Mouse (Mus musculus): ENCODE data around the gene E2f4.

E2f4 gene

DNA sequence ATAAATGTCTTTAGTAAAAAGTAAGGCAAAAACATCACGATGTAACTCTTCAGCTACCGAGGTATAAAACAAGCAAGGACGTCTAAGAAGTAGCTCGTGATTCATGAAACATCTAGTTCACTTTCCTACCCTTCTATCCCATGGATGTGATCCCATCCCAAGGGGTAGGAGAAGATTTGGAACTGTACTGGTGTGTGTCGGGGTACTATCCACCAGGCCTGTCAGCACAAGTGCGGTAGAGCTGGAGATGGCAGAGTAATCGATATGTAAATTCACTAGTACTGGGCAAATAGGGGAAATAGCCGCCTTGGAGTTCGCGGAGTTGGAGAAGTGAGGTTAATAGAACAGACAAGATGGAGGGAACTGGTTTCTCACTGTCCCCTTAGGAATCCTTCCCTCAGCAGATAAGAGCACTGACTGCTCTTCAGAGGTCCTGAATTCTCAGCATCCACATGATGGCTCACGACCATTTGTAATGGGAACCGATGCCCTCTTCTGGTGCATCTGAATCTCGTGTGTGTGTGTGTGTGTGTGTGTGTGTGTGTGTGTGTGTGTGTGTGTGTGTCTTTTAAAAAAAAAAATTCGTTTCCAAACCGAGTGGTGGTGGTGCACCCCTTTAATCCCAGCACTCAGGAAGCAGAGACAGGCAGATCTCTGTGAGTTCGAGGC is 34.1 kb upstream of the E2f4 start:
- POLR2A ChIA-PET = interaction anchor here in 2 of 4 experiments (0.6 to 1.7 kb wide), 7 partner anchors 9 to 92 kb away, joined by 3 to 7 read pairs (median 3); partner anchors contain the start of genes B3gnt9 (in 1 of the 2) and E2f4 (in 1 of the 2)
- CTCF ChIA-PET = interaction anchor here in 1 of 4 experiments (0.9 kb wide), 1 partner anchor 8 kb away, joined by 3 read pairs; no protein-coding TSS in a partner anchor

DNA sequence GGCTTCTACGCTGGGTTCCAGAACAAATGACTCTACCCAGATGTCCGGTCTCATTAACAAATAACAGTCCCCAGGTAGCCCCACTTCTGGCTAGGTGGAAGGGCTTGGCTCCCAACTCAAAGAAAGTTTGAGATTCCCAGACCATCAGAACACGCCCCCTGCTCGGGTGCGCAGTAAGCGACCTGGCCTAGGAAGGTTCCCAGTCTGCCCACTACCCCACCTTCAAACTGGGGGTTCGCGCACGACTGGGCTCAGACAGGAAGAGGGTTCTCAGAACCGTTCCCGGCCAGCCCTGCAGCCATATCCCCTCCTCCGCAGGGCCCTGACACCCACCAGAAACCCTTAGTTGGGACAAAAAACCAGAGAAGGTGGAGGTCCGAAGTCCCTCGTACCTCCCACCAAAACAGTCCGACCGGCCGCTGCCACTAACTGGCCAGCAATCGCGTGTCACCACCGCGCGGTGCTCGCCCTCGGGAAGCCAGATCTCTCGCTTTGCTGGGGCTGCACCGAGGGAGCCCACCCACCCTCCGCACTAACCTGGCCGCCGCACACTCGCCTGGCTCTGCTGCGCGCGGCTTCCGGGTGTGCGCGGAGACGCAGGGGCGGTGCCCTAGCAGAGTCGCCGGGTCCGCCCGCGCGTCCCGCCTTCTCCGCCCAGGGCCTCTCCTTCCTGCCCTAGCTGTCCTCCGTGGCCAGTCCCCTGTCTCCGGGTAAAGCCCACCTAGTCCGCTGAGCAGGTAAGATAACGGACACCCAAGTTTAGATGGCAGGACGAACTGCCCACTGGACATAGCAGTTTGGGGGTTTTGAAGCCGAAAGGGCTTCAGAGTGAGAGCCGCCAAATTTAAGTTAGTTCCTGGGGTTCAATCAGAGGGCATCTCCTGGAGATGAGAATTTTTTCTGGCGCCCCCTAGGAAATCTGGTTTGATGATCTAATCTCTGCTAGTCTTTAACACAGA is 33.2 kb upstream of the E2f4 start, which contains the start of the genes Tradd and Fbxl8:
Tradd (minus strand) TSS at position 586 of the 959 bp plus-strand sequence.
Fbxl8 (plus strand) TSS at position 625 of the 959 bp plus-strand sequence.
- ChIA-PET CTCF (interaction anchor here (0.6 to 2.9 kb wide), 13 partner anchors 9 to 207 kb away, joined by 3 to 14 read pairs (median 3); partner anchors contain the start of genes B3gnt9 (in 2 of the 4) and Tppp3 (in 1 of the 4)), POLR2A (interaction anchor here (0.5 to 2.2 kb wide), 12 partner anchors 9 to 207 kb away, joined by 3 to 6 read pairs (median 4); partner anchors contain the start of genes B3gnt9 (in 3 of the 4), D230025D16Rik (in 1 of the 4), Exoc3l (in 1 of the 4) and Fhod1 (in 1 of the 4))

- POLR2A ChIA-PET = interaction anchor here (0.5 to 2.2 kb wide), 14 partner anchors 9 to 334 kb away, joined by 3 to 6 read pairs (median 4); partner anchors contain the start of genes B3gnt9 (in 3 of the 4), D230025D16Rik (in 1 of the 4), Exoc3l (in 1 of the 4) and Nol3 (in 1 of the 4)
- CTCF ChIA-PET = interaction anchor here (0.5 to 2.9 kb wide), 15 partner anchors 10 to 348 kb away, joined by 3 to 14 read pairs (median 3); partner anchors contain the start of genes B3gnt9 (in 2 of the 4) and Tppp3 (in 1 of the 4)
Measured at GRCm38 (mm10) chr8:105265128-105265527, 32.3 kb upstream of the E2f4 start.

- POLR2A ChIA-PET = interaction anchor here in 1 of 4 experiments (1.1 to 1.7 kb wide), 2 partner anchors 10 to 18 kb away, joined by 3 to 6 read pairs; partner anchors contain the start of gene Nol3
- CTCF ChIA-PET = interaction anchor here (0.6 to 2.9 kb wide), 7 partner anchors 12 to 664 kb away, joined by 3 to 14 read pairs (median 6); partner anchors contain the start of genes B3gnt9 (in 1 of the 4) and Exoc3l (in 1 of the 4)
Measured at GRCm38 (mm10) chr8:105266775-105267174, 30.7 kb upstream of the E2f4 start.

DNA sequence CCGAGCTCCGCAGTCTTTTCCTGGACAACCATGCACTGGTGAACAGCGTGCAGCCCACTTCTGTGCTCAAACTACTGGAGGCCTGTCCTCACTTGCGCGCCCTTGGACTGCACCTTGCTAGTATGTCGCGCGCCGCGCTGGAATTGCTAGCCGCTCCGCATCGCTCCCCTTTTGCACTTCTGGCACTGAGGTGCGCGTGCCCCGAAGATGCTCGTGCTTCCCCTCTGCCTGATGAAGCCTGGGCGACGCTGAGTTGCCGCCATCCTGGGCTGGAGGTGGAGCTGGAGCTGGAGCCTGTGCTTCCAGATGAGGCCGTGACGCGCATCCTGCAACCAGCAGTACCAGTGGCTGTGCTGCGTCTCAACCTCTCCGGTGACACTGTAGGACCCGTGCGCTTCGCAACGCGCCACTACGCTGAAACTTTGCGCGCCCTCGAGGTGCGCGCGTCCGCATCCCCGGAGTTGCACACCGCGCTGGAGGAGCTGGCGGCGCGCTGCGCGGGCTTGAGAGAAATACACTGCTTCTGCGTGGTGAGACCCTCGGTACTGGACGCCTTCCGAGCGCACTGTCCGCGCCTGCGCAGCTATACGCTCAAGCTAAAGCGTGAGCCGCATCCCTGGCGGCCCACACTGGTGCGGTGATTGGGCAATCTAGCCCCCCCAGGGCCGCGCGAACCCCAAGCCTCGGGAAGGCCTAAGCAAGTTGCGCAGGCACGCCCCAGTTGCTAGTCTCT is 29.0 kb upstream of the E2f4 start:
- ChIA-PET CTCF (interaction anchor here (0.5 to 2.6 kb wide), 20 partner anchors 9 to 666 kb away, joined by 3 to 18 read pairs (median 6); partner anchors contain the start of gene B3gnt9 (in 1 of the 4)), POLR2A (interaction anchor here (0.6 to 3.8 kb wide), 28 partner anchors 8 to 133 kb away, joined by 3 to 35 read pairs (median 8); partner anchors contain the start of genes 4931428F04Rik (in 2 of the 4), E2f4 (in 2 of the 4), B3gnt9 (in 1 of the 4) and D230025D16Rik (in 1 of the 4))

DNA sequence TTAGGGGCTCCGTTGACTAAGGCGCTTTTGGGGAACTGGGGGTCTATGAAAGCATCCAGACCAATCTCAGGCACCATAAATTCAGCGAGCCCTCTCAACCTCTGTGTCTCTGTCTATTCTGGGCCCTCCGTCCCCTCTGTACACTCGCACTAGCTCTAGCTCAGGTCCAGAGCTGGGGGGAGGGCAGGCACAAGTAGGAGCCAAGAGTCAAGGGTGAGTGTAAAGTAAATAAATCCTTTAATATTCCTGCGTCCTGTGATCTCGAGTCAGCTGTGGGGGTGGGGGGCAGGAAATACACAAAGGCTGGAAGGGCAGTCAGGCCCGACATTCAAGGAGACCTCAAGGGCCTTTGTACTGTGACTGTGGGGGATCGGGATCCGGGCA is 28.4 kb upstream of the E2f4 start:
- ChIA-PET POLR2A (interaction anchor here (0.6 to 3.8 kb wide), 27 partner anchors 8 to 134 kb away, joined by 3 to 35 read pairs (median 7); partner anchors contain the start of genes 4931428F04Rik (in 3 of the 4), B3gnt9 (in 2 of the 4), E2f4 (in 2 of the 4) and D230025D16Rik (in 1 of the 4)), CTCF (interaction anchor here (0.5 to 2.6 kb wide), 17 partner anchors 9 to 150 kb away, joined by 3 to 18 read pairs (median 6); partner anchors contain the start of gene B3gnt9 (in 1 of the 4))

- ChIA-PET POLR2A (interaction anchor here in 3 of 4 experiments (0.9 to 3.8 kb wide), 13 partner anchors 10 to 134 kb away, joined by 3 to 35 read pairs (median 6); partner anchors contain the start of genes 4931428F04Rik (in 2 of the 3), B3gnt9 (in 2 of the 3), Cbfb (in 1 of the 3) and D230025D16Rik (in 1 of the 3)), CTCF (interaction anchor here (0.9 to 2.3 kb wide), 8 partner anchors 10 to 150 kb away, joined by 3 to 18 read pairs (median 5); no protein-coding TSS in a partner anchor)
Measured at GRCm38 (mm10) chr8:105269461-105269947, 28.0 kb upstream of the E2f4 start, which contains the start of gene Hsf4. TSS of gene Hsf4 (plus strand) at chr8:105269801.

DNA sequence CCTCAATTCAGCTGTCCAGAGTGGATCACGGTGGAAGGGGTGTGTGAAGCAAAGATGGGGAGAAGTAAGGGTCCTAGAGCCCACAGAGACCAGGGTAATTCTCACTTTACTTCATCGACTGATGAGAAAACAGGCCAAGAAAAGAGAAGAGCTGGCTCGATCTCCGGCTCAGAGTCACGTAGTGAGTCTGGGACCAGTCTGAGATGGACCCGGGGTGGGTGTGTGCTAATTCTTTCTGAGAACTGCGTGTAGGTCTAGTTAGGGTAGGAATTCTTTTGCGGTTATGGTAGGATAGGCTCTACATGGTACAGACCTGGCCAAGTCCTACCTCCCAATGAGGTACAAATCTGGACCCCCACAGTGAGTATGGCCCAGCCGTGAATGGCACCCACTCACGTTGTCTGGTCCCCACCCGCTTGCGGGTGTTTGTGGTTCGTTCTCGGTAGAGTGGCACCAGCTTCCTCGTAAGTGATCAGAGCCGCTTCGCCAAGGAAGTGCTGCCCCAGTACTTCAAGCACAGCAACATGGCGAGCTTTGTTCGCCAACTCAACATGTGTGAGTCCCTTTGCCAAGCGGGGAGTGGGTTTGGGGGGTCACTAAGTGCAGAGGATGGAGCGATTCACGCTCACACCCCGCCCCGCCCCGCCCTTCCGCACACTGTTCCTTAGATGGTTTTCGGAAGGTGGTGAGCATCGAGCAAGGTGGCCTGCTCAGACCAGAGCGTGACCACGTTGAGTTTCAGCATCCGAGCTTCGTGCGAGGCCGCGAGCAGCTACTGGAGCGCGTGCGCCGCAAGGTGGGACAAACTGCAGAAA is 27.2 kb upstream of the E2f4 start:
- CTCF ChIA-PET = interaction anchor here (0.6 to 1.5 kb wide), 9 partner anchors 10 to 667 kb away, joined by 3 to 5 read pairs (median 5); no protein-coding TSS in a partner anchor
- POLR2A ChIA-PET = interaction anchor here in 3 of 4 experiments (0.7 to 3.8 kb wide), 19 partner anchors 9 to 605 kb away, joined by 3 to 35 read pairs (median 4); partner anchors contain the start of genes 4931428F04Rik (in 3 of the 3), B3gnt9 (in 2 of the 3), Exoc3l (in 2 of the 3) and Cbfb (in 1 of the 3)

DNA sequence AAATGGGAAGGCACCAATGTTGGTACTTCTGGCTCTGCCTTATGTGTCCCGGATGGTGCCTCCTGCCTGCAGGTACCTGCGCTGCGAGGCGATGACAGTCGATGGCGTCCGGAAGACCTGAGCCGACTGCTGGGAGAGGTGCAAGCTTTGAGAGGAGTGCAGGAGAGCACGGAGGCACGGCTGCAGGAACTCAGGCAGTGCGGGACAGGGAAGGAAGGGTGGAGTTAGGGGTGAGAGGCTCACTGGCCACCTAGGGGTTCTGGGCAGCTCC is 26.6 kb upstream of the E2f4 start:
- ChIA-PET POLR2A (interaction anchor here in 3 of 4 experiments (0.5 to 3.8 kb wide), 16 partner anchors 8 to 606 kb away, joined by 3 to 35 read pairs (median 4); partner anchors contain the start of genes 4931428F04Rik (in 2 of the 3), B3gnt9 (in 2 of the 3) and Exoc3l (in 2 of the 3)), CTCF (interaction anchor here (0.6 to 1.5 kb wide), 7 partner anchors 11 to 668 kb away, joined by 3 to 5 read pairs (median 5); no protein-coding TSS in a partner anchor)

- ChIA-PET POLR2A (interaction anchor here in 3 of 4 experiments (1.0 to 2.5 kb wide), 9 partner anchors 14 to 54 kb away, joined by 3 to 10 read pairs (median 4); partner anchors contain the start of genes B3gnt9 (in 2 of the 3), 4931428F04Rik (in 1 of the 3) and E2f4 (in 1 of the 3)), CTCF (interaction anchor here in 2 of 4 experiments (1.0 to 1.2 kb wide), 3 partner anchors 14 to 20 kb away, joined by 3 to 4 read pairs (median 3); partner anchors contain the start of gene B3gnt9 (in 1 of the 2))
Measured at GRCm38 (mm10) chr8:105275387-105275786, 22.1 kb upstream of the E2f4 start.

- POLR2A ChIA-PET = interaction anchor here (0.6 to 2.5 kb wide), 17 partner anchors 8 to 72 kb away, joined by 3 to 14 read pairs (median 5); partner anchors contain the start of genes 4931428F04Rik (in 4 of the 4), D230025D16Rik (in 1 of the 4), E2f4 (in 1 of the 4) and Exoc3l (in 1 of the 4)
- CTCF ChIA-PET = interaction anchor here in 3 of 4 experiments (0.6 to 1.9 kb wide), 8 partner anchors 10 to 155 kb away, joined by 3 to 13 read pairs (median 4); partner anchors contain the start of genes B3gnt9 (in 1 of the 3) and E2f4 (in 1 of the 3)
Measured at GRCm38 (mm10) chr8:105275840-105276239, 21.6 kb upstream of the E2f4 start, which contains the start of gene Nol3. TSS of gene Nol3 (plus strand) at chr8:105276140.

GRCm38 (mm10) chr8:105276292-105277120 is 21.0 kb upstream of the E2f4 start:
- POLR2A ChIA-PET = interaction anchor here (0.5 to 2.5 kb wide), 28 partner anchors 8 to 725 kb away, joined by 3 to 14 read pairs (median 4); partner anchors contain the start of genes 4931428F04Rik (in 4 of the 4), B3gnt9 (in 1 of the 4), D230025D16Rik (in 1 of the 4) and E2f4 (in 1 of the 4)

DNA sequence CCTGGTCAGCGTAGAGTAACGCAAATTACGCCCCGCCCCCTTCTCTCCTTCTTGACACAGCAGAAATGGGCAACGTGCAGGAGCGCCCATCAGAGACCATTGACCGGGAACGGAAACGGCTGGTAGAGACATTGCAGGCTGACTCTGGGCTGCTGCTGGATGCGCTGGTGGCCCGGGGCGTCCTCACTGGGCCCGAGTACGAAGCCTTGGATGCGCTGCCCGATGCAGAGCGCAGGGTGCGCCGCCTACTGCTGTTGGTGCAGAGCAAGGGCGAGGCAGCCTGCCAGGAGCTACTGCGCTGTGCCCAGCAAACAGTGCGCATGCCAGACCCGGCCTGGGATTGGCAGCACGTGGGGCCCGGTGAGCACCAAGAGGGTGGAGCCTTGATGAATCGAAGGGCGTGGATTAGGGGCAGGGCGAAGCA is 18.5 kb upstream of the E2f4 start:
- ChIA-PET POLR2A (interaction anchor here in 2 of 4 experiments (0.5 to 3.2 kb wide), 12 partner anchors 8 to 193 kb away, joined by 3 to 22 read pairs (median 6); partner anchors contain the start of genes 4931428F04Rik (in 2 of the 2), E2f4 (in 1 of the 2), Exoc3l (in 1 of the 2) and Hsf4 (in 1 of the 2)), CTCF (interaction anchor here in 2 of 4 experiments (0.5 to 3.5 kb wide), 7 partner anchors 10 to 237 kb away, joined by 3 to 13 read pairs (median 4); partner anchors contain the start of genes 4931428F04Rik (in 1 of the 2) and B3gnt9 (in 1 of the 2))

More at GRCm38 (mm10) chr8:105276292-105277120, 21.0 kb upstream of the E2f4 start:
- CTCF ChIA-PET = interaction anchor here in 3 of 4 experiments (0.6 to 3.5 kb wide), 16 partner anchors 9 to 210 kb away, joined by 3 to 13 read pairs (median 4); partner anchors contain the start of genes B3gnt9 (in 2 of the 3) and E2f4 (in 1 of the 3)

Measured in embryonic stem cell, embryonic (primary cell).